Mouse (Mus musculus) ovary, adult 10 weeks (tissue): ENCODE results near the gene Fkbp15. TPM values are rescaled to one million over a fixed set of nuclear protein-coding genes. Genes with fewer than 3 reads are reported as not detected.

Experiments
- polyA plus RNA-seq: library from polyadenylated mRNA; stranded (reverse); fragments of 350-450 nt; fragmentation: Illumina TruSeq; extraction: RNeasy Lipid Tissue Mini Kit (QIAGEN cat#74804); gene quantifications from one replicate; pipeline ENCODE4 v1.2.3, GENCODE M21; 2014

Gene Fkbp15
- 16.6 TPM for polyA plus RNA-seq

GRCm38 (mm10) chr4:62360088-62360804, at the start of gene Fkbp15, which contains the start of gene Slc31a1:
Gene Fkbp15 (minus strand): TSS chr4:62360548.
Gene Slc31a1 (plus strand): TSS chr4:62360727.

GRCm38 (mm10) chr4:62408601-62409282, 48.4 kb upstream of the Fkbp15 start, which contains the start of the genes Cdc26 and Prpf4:
Gene Cdc26 (minus strand): TSS chr4:62408642.
Gene Prpf4 (plus strand): TSS chr4:62408797.

GRCm38 (mm10) chr4:62262276-62262675, 98.1 kb downstream of the Fkbp15 start, which contains the start of gene Slc31a2:
Gene Slc31a2 (plus strand): TSS chr4:62262562.

Other genes starting within 250 kb of the Fkbp15 start
- gene Mup21, start 209.7 kb downstream of the Fkbp15 start, polyA plus RNA-seq = not detected
- gene Zfp37, start 129.5 kb downstream of the Fkbp15 start, polyA plus RNA-seq = 44.2 TPM
- 11.1 TPM for gene Slc31a2, start 98.0 kb downstream of the Fkbp15 start, polyA plus RNA-seq
- gene Slc31a1, start 179 bp upstream of the Fkbp15 start, polyA plus RNA-seq = 98.3 TPM
- 79.3 TPM for gene Cdc26, start 48.1 kb upstream of the Fkbp15 start, polyA plus RNA-seq
- gene Prpf4, start 48.2 kb upstream of the Fkbp15 start, polyA plus RNA-seq = 16.1 TPM
- gene Rnf183, start 74.7 kb upstream of the Fkbp15 start, polyA plus RNA-seq = not detected
- gene Wdr31, start 110.3 kb upstream of the Fkbp15 start, polyA plus RNA-seq = 4.3 TPM
- 0.54 TPM for gene Bspry, start 119.5 kb upstream of the Fkbp15 start, polyA plus RNA-seq
- not detected for gene Hdhd3, start 142.9 kb upstream of the Fkbp15 start, polyA plus RNA-seq
- 0.71 TPM for gene Alad, start 159.4 kb upstream of the Fkbp15 start, polyA plus RNA-seq
- gene Pole3, start 164.5 kb upstream of the Fkbp15 start, polyA plus RNA-seq = 50.5 TPM
- 0.77 TPM for gene 4933430I17Rik, start 164.8 kb upstream of the Fkbp15 start, polyA plus RNA-seq
- 6.6 TPM for gene Rgs3, start 199.3 kb upstream of the Fkbp15 start, polyA plus RNA-seq